Mouse (Mus musculus) forebrain, embryonic 15.5 days (tissue): ENCODE measurements around the gene Smtnl2. TPM values are rescaled to one million over a fixed set of nuclear protein-coding genes. Genes with fewer than 3 reads are reported as not detected.

ENCODE experiments used
- ATAC-seq: fragments of 200-750 bp; cut with Nextera tagmentation; replicated peaks from 2 replicates; pipeline ENCODE4 v1.8.0; 2017; ENCODE audit warnings: mild to moderate bottlenecking, moderate TSS enrichment, moderate library complexity
- H3K27ac ChIP-seq: fragments of 300-500 bp; sonication (generic); replicated peaks from 2 replicates; pipeline ENCODE4 v1.5.1; 2015; ENCODE audit warnings: mild to moderate bottlenecking, inconsistent platforms
- H3K27me3 ChIP-seq: fragments of 300-500 bp; sonication (generic); 2 replicates; pipeline ENCODE4 v1.6.1; 2015; ENCODE audit warnings: inconsistent platforms
- H3K36me3 ChIP-seq: fragments of 300-500 bp; sonication (generic); 2 replicates; pipeline ENCODE4 v1.6.1; 2015; ENCODE audit warnings: mild to moderate bottlenecking, inconsistent platforms
- H3K4me1 ChIP-seq: fragments of 300-500 bp; sonication (generic); 2 replicates; pipeline ENCODE4 v1.6.1; 2015; ENCODE audit warnings: inconsistent platforms
- H3K4me2 ChIP-seq: fragments of 300-500 bp; sonication (generic); replicated peaks from 2 replicates; pipeline ENCODE4 v1.6.1; 2015; ENCODE audit warnings: mild to moderate bottlenecking, inconsistent platforms
- H3K4me3 ChIP-seq: fragments of 300-500 bp; sonication (generic); 2 replicates; pipeline ENCODE4 v1.5.1; 2015; ENCODE audit warnings: mild to moderate bottlenecking, inconsistent platforms
- H3K9ac ChIP-seq: fragments of 300-500 bp; sonication (generic); replicated peaks from 2 replicates; pipeline ENCODE4 v1.6.1; 2015; ENCODE audit warnings: mild to moderate bottlenecking, inconsistent platforms
- H3K9me3 ChIP-seq: fragments of 300-500 bp; sonication (generic); 2 replicates; pipeline ENCODE4 v1.6.1; 2016; ENCODE audit warnings: inconsistent platforms
- WGBS: fragments of 180-500 bp; shearing (Covaris S2); methylation state at CpG from one replicate; pipeline ENCODE4 v1.1.7; 2015; ENCODE audit warnings: mixed read lengths; 5-methylcytosine and 5-hydroxymethylcytosine counted together
- polyA plus RNA-seq: library from polyadenylated mRNA; unstranded; fragments of >200 nt; fragmentation: Nextera tagmentation; extraction: Ambion mirVana; gene quantifications from 2 replicates; pipeline ENCODE4 v1.2.1, GENCODE M21; 2015

The Smtnl2 gene
- polyA plus RNA-seq, 1 experiment from 2014 or later: 5.4 TPM

DNA sequence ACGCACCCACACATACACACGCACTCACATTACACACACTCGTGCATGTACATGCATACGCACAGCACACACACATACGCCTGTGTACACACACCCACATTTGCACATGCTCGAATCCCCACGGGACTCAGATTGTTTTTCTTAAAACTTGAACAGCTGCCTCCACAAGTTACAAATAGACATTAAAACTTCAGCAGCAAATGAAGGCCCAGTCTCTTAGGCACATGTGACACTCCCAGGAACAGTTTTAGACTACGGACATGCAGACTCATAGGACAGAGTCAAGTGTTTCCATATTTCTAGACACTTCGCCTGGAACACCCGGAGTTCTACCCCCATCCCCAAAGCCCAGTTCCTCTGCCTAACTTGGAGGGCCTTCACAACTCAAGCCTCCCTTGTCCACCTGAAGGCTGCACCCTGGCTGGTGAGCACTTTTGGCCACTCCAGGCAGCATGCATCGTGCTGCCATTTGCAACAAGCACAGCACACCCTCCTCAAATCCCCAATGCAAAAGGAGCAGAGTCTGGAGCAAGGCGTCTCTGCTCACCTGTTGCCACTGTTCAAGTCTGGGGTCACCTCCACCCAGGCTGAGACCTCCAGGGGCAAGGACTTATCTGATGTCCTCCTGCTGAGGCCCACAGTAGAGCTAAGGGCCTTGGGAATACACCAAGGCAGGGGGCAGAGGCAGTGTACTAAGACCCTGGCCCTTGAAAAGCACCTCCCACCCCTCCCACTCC lies 1.7 kb downstream of the Smtnl2 start:
- no peak for ATAC-seq
- no peak overlapping the region for H3K27ac ChIP-seq
- no peaks in the 10 kb centered on the region for H3K9me3 ChIP-seq
- no peaks in the 10 kb centered on the region for H3K36me3 ChIP-seq
- H3K4me3 ChIP-seq: no peak overlapping the region
- no peak overlapping the region for H3K9ac ChIP-seq
- peaks cover 15% of the 10 kb centered on the region for H3K4me1 ChIP-seq
- WGBS: 78% methylated on average over 12 of the region's 12 CpGs
- H3K27me3 ChIP-seq: peaks cover 15% of the 10 kb centered on the region; the same call in 1 of the 2 replicates
- H3K4me2 ChIP-seq: no peak overlapping the region

DNA sequence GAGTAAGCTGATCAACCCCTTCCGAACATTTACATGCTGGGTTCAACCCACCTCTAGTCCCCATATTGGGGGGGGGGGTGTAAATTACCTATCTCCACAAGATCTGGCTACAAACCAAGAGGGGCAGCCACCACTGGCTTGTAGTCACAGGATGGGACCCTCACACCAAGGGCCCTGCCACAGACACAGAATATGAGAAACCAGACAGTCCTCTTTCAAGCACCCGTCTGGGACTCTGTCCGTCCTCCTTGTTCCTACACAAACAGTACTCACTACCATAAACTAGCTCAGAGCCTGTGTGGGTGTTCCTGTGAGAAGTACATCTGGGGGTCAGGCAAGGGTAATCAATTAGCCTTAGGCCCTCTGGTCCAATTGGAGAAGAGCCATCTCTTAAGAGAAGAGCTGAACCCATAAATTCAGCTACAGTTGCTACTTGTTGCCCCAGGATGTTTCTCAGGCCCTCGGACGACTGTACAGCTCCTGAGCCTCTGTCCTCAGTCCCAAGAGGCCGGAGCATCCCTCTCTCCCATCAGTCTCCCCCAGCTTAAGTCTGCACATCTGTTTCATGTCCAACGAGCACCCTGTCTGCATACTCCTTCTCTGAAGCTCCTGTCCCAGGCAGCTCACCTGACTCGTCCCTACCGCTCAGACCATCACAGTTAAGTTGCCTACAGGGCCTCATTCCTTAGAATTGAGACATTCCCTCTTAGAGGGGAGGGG lies 2.9 kb downstream of the Smtnl2 start:
- Histone ChIP-seq H3K9me3 (no peaks in the 10 kb centered on the region), H3K4me1 (peaks cover 15% of the 10 kb centered on the region), H3K36me3 (no peaks in the 10 kb centered on the region), H3K4me2 (no peak overlapping the region), H3K27me3 (peaks cover 15% of the 10 kb centered on the region; the same call in 1 of the 2 replicates), H3K27ac (no peak overlapping the region), H3K9ac (no peak overlapping the region), H3K4me3 (no peak overlapping the region)
- no peak for ATAC-seq
- 69% methylated on average over 9 of the region's 9 CpGs for WGBS

DNA sequence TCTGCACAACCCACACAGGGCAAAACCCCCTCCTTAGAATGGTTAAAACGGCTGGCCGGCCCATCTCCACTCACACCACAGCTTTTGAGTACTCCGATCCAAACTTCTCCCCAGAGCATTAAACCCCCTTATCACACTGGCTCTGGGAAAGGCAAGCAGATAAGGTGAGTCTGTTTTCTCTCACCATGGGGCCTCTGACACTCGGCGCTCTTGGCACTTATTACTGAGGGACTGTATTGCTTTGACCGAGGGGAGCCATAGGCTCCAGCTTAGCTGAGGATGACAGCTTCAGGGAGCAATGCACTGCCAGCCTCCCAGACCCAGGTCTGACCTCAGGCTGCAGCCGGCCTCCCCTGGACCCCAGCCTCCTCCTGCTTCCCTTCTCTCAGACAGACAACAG lies 3.9 kb downstream of the Smtnl2 start:
- H3K36me3 ChIP-seq: no peaks in the 10 kb centered on the region
- 24% methylated on average over 7 of the region's 7 CpGs for WGBS
- no peak overlapping the region for H3K9ac ChIP-seq
- H3K27ac ChIP-seq: no peak overlapping the region
- no peak overlapping the region for H3K4me2 ChIP-seq
- peaks cover 13% of the 10 kb centered on the region; the same call in 1 of the 2 replicates for H3K27me3 ChIP-seq
- H3K4me3 ChIP-seq: no peak overlapping the region
- ATAC-seq: no peak
- no peaks in the 10 kb centered on the region for H3K9me3 ChIP-seq
- peaks cover 15% of the 10 kb centered on the region for H3K4me1 ChIP-seq

DNA sequence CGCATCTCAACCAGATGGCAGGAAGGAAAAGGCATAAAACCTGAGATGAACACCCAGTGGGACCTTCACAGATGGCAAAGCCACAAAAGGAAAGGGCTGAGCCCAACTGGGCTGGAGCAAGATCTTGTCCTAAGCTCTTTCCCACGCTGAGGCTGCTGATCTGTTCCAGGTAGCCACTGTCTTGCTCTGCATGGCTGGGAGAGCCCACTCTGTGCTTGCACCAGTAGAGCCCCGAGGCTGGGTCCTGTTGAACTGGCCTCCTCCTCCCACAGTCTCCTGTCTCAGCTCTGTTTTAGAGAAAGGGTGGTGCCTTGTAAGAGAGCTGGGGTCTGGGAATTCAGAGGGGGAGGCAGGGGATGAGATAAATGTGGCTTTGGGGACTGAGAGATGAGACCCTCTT lies 4.4 kb downstream of the Smtnl2 start:
- no peak overlapping the region for H3K4me3 ChIP-seq
- H3K4me2 ChIP-seq: no peak overlapping the region
- H3K9ac ChIP-seq: no peak overlapping the region
- no peak overlapping the region for H3K27ac ChIP-seq
- H3K36me3 ChIP-seq: no peaks in the 10 kb centered on the region
- H3K27me3 ChIP-seq: peaks cover 12% of the 10 kb centered on the region; the same call in 1 of the 2 replicates
- peaks cover 15% of the 10 kb centered on the region for H3K4me1 ChIP-seq
- WGBS: 24% methylated on average over 3 of the region's 3 CpGs
- ATAC-seq: no peak
- no peaks in the 10 kb centered on the region for H3K9me3 ChIP-seq

DNA sequence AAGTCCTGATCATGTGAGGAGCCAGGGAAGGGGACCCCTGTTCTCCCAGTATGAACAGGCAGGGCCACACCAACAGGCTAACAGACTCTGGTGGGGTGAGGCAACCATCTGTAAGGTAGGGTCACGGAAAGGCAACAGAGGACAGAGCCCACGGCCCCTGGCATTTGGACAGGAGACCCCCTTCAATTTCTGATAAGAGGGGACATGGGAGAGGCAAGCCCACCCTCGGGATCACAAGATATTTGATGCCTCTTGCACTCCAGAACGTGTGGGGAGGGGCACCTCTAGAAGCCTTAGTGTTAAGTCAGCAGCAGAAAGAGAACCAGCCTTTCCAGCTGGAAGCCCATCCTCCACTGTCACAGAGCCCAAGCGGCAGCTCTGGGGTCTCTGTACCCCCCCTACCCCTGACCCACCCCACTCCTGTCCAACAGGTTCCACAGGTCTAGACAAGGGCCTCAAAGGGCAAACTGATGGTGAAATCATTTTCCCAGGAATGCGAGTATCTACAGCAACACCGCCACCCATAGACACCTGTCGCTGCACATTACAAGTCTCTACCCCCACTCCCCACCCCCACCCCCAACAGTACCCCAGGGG lies 5.3 kb downstream of the Smtnl2 start:
- 62% methylated on average over 8 of the region's 8 CpGs for WGBS
- H3K9me3 ChIP-seq: no peaks in the 10 kb centered on the region
- no peak overlapping the region for H3K9ac ChIP-seq
- H3K36me3 ChIP-seq: no peaks in the 10 kb centered on the region
- H3K27ac ChIP-seq: no peak overlapping the region
- H3K27me3 ChIP-seq: peaks cover 6% of the 10 kb centered on the region; the same call in 1 of the 2 replicates
- H3K4me2 ChIP-seq: no peak overlapping the region
- no peak overlapping the region for H3K4me3 ChIP-seq
- H3K4me1 ChIP-seq: peaks cover 8% of the 10 kb centered on the region
- no peak for ATAC-seq

DNA sequence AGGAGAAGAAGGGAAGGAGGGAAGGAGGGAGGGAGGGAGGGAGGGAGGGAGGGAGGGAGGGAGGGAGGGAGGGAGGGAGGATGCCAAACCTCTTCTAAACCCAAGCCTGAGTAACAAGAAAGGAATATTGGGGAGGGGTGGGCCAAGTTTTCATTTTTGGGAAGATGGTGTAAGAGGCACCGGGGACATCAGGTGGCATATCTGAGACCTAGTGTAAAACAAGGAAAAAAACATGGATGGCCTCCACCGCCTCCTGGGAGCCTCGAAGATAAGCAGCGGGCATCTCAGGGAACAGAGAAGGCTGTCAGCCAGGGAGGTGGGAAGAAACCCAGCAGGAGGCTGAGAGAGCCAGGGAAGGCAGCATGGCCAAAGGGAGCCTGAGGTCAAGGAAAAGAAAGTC lies 6.0 kb downstream of the Smtnl2 start:
- no peak overlapping the region for H3K27ac ChIP-seq
- no peak overlapping the region for H3K9ac ChIP-seq
- no peaks in the 10 kb centered on the region for H3K36me3 ChIP-seq
- 73% methylated on average over 4 of the region's 4 CpGs for WGBS
- H3K9me3 ChIP-seq: no peaks in the 10 kb centered on the region
- H3K4me2 ChIP-seq: no peak overlapping the region
- no peak overlapping the region for H3K4me3 ChIP-seq
- H3K27me3 ChIP-seq: peaks cover 6% of the 10 kb centered on the region; the same call in 1 of the 2 replicates
- peaks cover 2% of the 10 kb centered on the region for H3K4me1 ChIP-seq
- no peak for ATAC-seq

DNA sequence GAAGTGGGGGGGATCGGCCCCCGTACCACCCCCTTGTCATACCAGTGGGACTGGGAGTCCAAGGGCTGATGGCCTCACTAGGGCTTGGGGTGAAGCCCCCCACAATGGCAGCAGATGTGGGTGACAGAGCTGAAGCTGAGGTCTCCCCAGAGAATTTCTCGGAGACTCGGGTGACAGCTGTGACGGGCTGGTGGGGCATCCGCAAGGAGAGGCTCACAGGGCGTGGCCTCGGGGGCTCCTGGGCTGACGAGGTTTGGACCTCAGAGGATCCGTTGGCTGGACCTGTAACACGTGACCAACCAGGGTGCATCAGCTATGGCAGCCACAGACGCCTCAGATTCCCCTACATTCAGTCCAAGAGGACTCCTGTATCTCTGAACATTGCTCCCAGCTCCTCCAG lies 8.5 kb downstream of the Smtnl2 start:
- no peaks in the 10 kb centered on the region for H3K9me3 ChIP-seq
- H3K27ac ChIP-seq: no peak overlapping the region
- WGBS: 91% methylated on average over 12 of the region's 12 CpGs
- no peaks in the 10 kb centered on the region for H3K27me3 ChIP-seq
- H3K9ac ChIP-seq: no peak overlapping the region
- ATAC-seq: no peak
- H3K36me3 ChIP-seq: no peaks in the 10 kb centered on the region
- H3K4me1 ChIP-seq: no peaks in the 10 kb centered on the region
- H3K4me3 ChIP-seq: no peak overlapping the region
- no peak overlapping the region for H3K4me2 ChIP-seq

DNA sequence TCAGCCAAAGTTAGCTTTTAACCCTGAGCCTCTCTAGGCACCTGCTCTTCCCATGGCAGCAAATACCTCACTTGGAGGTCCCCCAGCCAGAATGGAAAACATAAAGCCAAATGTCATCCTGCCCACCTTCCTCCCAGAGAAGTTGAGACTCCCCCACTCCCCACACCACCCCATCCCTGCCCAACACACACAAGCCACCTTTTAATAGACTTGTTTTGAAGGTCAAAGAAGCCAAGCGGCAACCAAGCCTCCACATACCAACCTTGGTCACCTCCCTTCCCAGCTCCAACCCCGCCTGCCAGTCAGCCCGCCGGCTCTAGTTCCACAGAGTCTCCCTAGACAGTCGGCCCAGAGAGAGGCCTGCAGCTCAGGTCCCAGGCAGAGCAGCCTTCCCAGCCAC lies 9.5 kb downstream of the Smtnl2 start:
- Histone ChIP-seq H3K9me3 (no peaks in the 10 kb centered on the region), H3K4me1 (no peaks in the 10 kb centered on the region)

DNA sequence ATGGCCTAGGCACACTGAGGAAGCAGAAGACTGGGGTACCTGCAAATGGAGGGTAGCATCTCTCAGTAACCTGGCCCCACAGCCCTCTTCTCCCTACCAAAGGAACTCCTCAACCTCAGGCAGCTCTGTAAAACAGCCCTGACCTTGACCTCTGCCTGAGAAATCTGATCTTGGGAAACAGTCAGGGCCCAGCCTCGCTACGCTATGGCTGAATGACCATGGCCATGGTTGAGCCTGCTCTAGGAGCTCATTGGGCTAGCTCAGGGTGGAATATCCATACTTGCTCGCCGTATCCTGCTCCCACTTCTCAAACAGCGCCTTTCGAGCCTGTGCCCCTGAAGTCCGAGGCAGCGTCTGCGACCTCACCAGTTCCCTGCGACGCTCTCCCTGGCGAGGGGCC lies 10.4 kb downstream of the Smtnl2 start:
- Histone ChIP-seq H3K4me3 (no peak overlapping the region), H3K4me2 (no peak overlapping the region), H3K4me1 (no peaks in the 10 kb centered on the region), H3K27ac (no peak overlapping the region), H3K9ac (no peak overlapping the region), H3K27me3 (no peaks in the 10 kb centered on the region), H3K36me3 (no peaks in the 10 kb centered on the region), H3K9me3 (no peaks in the 10 kb centered on the region)
- no peak for ATAC-seq
- WGBS: 93% methylated on average over 12 of the region's 12 CpGs

More for the DNA sequence above, 9.5 kb downstream of the Smtnl2 start:
- no peak overlapping the region for H3K27ac ChIP-seq
- no peak for ATAC-seq
- H3K4me3 ChIP-seq: no peak overlapping the region
- H3K9ac ChIP-seq: no peak overlapping the region
- WGBS: 85% methylated on average over 5 of the region's 5 CpGs
- H3K4me2 ChIP-seq: no peak overlapping the region
- H3K36me3 ChIP-seq: no peaks in the 10 kb centered on the region
- no peaks in the 10 kb centered on the region for H3K27me3 ChIP-seq

DNA sequence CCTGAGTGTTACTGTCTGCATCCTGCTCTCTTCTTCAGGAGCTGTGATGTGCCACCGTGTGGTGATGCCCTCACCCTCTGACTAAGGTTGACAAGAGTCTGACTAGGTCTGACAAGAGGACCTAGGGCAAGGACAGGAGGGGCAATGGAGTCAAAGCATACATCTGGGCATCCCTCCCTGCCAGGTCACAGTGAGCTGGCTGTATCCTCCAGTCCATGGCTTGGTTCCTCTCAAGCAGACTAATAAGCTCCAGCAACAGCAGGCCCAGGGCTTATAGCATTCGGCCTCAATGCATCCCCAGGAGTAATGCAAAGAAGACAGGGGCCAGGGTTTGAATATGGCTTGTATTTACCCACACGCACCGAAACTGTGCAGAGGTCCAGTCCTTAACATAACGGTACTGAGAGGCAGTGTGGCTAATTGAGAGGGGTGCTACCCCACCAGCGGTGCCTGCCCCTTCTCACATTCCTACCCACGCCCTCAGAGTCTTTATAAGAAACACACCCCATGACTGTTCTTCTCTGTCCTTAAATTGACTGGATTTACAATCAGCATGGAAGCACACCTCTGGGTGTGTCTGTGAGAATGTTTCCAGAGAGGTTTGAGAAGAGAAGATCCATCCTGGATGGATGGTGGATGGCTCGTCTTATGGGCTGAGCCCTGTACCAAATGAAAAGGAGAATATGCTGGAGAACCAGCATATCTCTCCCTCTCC lies 13.5 kb downstream of the Smtnl2 start:
- Histone ChIP-seq H3K4me3 (no peak overlapping the region), H3K27ac (no peak overlapping the region), H3K9ac (no peak overlapping the region), H3K4me1 (peaks cover 6% of the 10 kb centered on the region; the same call in 1 of the 2 replicates), H3K27me3 (no peaks in the 10 kb centered on the region), H3K4me2 (no peak overlapping the region), H3K36me3 (no peaks in the 10 kb centered on the region), H3K9me3 (no peaks in the 10 kb centered on the region)
- ATAC-seq: no peak
- 87% methylated on average over 8 of the region's 8 CpGs for WGBS

DNA sequence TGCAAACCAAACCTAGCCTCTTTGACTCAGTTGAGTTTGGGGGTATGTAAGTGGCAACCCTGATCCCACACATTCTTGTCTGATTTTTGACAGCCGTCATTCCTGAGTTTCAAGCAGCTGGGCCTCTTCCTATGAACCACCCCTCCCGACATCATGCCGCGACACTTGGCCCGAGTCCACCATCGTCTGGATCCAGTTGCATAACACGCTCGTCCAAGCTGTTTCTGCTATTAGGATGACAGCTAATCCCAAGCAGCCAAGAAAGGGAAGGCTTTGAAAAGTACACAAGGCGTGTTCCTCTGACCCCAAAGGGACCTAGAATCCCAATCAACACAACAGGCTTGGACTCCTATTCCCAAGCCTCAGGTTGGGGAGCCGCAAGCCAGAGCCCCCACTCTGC lies 14.4 kb downstream of the Smtnl2 start:
- ATAC-seq: no peak
- no peak overlapping the region for H3K4me3 ChIP-seq
- no peaks in the 10 kb centered on the region for H3K9me3 ChIP-seq
- no peak overlapping the region for H3K9ac ChIP-seq
- no peaks in the 10 kb centered on the region for H3K36me3 ChIP-seq
- H3K27me3 ChIP-seq: no peaks in the 10 kb centered on the region
- peaks cover 6% of the 10 kb centered on the region; the same call in 1 of the 2 replicates for H3K4me1 ChIP-seq
- no peak overlapping the region for H3K27ac ChIP-seq
- H3K4me2 ChIP-seq: no peak overlapping the region
- WGBS: 72% methylated on average over 10 of the region's 10 CpGs

DNA sequence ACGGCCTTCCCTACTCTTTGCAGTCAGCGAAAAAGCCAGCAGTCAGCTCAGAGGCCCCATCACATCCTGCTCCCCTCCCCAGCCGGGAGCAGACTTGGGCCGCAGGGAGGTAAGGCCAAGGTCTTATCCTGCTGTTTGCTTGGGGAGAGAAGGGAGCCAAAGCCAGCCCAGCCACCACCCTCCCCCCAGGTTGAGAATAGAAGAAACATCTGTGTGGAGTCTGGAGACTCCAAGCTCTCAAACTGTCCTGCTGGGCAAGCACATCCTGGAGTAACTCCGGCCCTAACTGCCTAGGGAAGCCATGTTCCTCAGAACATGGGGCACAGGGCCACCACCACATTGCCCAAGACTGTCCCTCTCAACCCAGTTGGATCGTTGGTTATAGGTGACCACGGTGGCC lies 14.9 kb downstream of the Smtnl2 start:
- Histone ChIP-seq H3K4me1 (peaks cover 6% of the 10 kb centered on the region; the same call in 1 of the 2 replicates), H3K9me3 (no peaks in the 10 kb centered on the region), H3K4me2 (no peak overlapping the region), H3K27me3 (no peaks in the 10 kb centered on the region), H3K27ac (no peak overlapping the region), H3K4me3 (no peak overlapping the region), H3K36me3 (no peaks in the 10 kb centered on the region), H3K9ac (no peak overlapping the region)
- 95% methylated on average over 7 of the region's 7 CpGs for WGBS
- no peak for ATAC-seq
